Mouse (Mus musculus) liver, adult 2 months (tissue): ENCODE data around the gene Fcmr.

ENCODE experiments used
- CTCF ChIP-seq: fragments of 200-500 bp; IDR thresholded peaks from 2 replicates; pipeline ENCODE4 v1.5.1; 2011; ENCODE audit warnings: low read depth, low read length, control low read depth
- POLR2A ChIP-seq: fragments of 200-500 bp; IDR thresholded peaks from 2 replicates; pipeline ENCODE4 v1.6.1; 2011; ENCODE audit warnings: low read length, control low read depth; ENCODE audit not compliant: insufficient read depth; ENCODE audit errors: extremely low read depth

GRCm38 (mm10) chr1:130872912-130873311 lies 7.4 kb downstream of the Fcmr start:
- TF ChIP-seq POLR2A (no peak), CTCF (no peak)
